Mouse (Mus musculus): ENCODE results near the gene Bloc1s4.

The Bloc1s4 gene

DNA sequence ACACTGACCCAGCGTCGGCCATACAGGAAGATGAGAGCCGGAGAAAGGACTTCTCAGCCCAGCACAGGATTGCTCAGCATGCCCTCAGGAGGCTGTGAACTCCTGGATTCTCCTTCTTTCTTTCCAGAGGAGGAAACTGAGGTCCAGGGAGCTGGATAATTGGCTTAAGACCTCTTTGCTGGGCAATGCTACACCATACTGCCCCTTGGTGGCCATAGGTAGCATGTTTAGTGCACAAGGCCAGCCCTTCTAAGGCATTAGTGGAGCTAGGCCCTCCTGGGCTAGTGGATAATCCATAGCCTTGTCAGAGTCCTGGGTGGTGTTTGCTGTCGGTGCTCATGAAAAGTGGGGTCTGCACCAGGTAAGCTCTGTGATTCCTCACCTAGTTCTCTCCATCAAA is 8.6 kb downstream of the Bloc1s4 start:
- peak; percentile 40 for DNase-seq

DNA sequence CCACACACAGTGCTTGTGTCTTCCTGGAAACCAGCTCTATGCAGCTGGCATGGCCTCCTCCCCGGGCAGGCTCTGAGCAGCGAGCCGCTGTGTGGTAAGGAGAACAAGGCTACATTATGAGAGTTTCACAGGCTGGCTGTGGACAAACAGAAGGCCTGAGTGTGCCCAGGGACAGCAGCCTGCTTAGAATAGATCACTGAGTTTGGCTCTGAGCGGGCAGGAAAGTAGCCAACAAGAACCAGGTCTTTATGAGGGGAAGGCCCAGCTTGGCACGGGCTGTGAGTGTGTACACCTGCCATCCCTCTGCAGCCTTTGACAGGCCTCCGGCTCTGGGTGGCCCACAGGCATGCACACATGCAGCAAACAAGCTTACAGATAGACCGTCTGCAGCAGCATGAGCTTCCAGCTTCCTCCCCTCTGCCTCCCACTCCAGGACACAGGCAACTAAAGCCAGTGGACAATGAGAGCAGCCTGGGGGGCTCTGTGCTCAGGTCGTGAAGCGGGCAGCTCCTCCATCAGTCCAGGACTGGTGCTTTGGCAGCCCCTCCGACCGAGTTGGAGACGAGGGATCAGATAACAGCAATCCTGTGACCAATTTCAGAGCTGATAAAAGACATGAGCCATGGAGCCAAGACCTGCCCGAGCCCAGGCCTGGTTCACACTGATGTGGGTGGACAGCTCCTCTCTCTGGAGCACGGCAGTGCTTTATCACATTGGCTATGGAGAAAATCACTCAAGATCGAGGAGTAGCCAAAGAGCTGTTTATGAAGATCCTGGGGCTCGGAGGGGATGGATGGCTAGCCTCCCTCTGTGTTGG is 9.4 kb downstream of the Bloc1s4 start:
- no peak for DNase-seq

DNA sequence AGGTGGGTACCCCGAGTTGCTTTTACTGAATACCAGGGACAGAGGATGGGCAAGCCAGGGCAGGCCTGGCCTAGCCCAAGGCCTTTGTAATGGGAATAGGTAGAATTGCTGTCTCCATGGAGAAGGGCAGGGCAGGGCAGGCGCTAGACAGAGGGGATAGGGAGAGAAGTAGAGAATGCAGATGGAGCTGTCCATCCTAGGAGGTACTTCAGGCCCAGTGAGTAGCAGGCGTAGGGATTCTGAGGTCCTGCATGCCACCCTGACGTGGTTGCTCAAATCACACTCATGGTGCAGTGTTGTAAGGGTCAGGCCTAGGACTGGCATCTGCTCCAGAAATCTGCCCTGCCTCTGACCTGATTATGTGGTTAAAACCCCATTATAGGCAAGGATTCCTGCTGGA is 10.7 kb downstream of the Bloc1s4 start:
- DNase-seq, result no peak

DNA sequence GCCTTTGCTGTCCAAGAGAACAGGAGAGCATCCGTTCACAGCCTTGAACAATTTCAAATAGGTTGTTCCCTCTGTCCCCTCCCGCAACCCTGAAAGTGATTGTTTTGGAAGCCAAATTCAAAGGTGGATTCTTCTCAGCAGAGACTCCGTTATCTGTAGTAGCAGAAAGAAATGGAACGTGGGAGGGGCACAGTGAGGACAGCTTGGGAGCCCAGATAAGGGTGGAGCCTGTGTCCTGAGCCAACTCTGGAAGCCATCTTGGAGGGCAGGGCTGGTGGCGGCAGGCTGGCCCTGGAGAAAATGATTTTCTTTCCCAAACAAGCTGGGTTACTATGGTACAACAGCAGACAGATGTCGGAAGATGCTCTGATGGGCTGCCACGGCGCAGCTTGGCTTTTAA is 12.4 kb downstream of the Bloc1s4 start:
- no peak for DNase-seq

DNA sequence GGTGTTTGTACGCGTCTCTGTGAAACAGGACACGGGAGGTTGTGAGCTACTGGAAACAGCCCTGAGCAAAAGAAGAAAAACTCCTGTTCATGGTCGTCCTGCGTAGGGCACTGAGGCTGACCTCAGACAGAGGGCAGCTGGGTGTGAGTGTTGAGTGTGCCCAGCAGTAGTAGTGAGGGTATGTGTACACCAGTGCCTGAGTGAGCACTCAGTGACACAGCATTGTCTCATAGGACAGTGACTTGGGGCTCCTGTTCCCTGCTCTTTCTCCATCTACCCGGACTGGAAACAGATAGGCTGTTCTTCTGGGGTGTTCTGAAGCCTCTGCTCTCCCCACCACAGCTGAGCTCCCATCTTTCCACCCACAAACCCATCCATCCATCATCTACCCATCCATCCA is 13.3 kb downstream of the Bloc1s4 start:
- no peak for DNase-seq

DNA sequence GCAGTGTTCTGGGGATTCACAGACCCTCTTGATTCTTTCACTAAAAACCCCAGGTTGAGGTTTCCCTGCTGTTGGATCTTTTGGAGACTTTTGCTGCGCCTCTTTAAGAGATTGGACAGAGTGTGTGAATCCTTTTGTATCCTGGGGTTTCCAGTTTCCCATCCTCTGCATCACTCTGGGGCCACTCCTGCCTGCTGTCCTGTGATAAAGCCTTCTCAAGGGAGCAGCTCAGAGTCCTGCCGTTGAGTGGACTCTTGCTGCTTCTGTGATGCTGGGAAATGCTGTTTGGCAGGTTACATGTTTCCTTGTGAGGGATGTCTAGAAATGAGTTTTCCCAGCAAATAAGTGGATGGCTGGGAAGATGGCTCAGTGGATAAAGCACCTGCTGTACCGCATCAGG is 15.0 kb downstream of the Bloc1s4 start:
- DNase-seq, result no peak

DNA sequence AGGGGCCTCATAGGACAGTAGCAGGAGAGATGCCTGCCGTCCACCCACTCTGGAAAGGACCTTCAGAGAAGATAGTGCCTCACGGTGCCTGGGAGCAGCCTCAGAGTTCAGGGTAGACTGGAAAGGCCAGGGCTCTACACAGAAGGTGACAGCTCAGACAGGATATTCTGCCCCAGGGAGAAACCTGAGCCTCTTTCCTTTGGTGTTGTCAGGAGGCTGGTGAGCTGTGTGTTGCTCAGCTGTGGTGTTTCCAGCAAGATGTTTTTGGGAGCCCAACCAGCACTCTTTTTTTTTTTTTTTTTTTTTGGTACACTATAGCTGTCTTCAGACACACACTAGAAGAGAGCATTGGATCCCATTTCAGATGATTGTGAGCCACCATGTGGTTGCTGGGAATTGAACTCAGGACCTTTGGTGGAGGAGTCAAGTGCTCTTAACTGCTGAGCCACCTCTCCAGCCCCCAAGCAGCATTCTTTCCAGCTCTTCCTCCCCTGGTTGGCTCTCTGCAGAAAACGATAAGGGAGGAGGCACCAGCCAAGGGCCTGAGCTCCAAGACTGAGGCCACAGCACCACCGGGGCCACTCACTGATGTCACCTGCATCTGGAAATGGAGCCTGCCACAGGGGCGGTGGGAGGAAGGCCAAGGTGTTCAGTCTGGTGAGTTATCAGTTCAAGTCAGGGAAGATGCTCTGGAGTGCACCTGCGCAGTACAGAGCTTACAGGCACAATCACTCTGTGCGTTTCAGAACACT is 16.4 kb downstream of the Bloc1s4 start:
- DNase-seq, result no peak

DNA sequence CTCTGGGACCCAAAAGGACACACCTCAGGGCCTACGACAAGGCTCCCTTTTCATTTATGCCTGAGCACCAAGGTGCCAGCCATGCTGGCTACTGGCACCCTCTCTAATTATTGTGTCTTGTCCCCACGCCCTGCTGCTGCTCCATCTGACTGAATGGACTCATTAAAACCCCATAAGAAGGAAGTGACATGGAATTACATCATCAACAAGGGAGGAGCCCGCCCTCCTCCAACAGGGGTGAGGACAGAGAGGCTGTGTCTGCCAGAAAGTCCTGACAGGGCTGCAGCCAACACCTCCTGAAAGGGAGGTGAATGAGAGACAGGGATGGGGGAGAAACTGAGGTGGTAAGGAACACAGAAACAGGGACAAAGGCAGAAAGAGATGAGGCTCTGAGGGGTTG is 17.8 kb downstream of the Bloc1s4 start:
- DNase-seq, result no peak

DNA sequence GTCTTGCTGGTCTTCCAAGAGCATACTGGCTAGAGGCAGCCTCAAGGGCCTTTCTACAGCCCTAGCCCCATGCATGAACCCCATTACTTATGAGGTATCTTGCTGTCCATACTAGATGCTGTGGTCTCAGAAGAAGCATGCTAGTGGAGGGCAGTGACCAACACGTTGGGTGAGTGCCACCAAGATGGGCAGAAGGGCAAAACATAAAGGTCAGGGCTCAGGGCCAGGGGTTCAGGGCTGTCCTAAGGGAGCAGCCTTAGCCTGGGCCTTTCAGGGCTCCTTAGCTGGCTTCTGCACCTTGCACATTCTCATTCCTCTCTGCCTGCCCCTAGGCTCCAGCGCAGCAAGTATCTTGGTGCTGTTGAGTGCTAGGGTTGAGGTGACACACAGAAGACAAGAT is 18.5 kb downstream of the Bloc1s4 start:
- no peak for DNase-seq

DNA sequence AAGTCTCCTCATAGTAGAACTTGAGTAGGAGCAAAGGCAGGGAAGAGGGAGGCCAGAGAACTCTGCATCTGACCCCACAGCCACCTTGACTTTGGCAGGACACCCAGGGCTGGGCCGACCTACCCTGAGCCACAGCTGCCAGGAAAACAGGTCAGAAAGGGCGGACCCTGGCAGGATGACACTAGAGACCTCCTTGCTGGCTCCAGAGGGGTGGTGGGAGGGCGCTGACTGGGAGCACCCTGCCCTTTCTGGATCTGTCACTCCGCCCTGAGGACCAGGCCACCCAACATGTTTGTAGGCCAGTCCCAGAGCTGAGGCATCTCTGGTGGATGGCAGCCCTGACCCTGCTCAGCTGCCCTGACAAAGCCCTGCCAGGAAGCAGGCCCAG is 19.4 kb downstream of the Bloc1s4 start:
- DNase-seq, result peak; percentile 49

DNA sequence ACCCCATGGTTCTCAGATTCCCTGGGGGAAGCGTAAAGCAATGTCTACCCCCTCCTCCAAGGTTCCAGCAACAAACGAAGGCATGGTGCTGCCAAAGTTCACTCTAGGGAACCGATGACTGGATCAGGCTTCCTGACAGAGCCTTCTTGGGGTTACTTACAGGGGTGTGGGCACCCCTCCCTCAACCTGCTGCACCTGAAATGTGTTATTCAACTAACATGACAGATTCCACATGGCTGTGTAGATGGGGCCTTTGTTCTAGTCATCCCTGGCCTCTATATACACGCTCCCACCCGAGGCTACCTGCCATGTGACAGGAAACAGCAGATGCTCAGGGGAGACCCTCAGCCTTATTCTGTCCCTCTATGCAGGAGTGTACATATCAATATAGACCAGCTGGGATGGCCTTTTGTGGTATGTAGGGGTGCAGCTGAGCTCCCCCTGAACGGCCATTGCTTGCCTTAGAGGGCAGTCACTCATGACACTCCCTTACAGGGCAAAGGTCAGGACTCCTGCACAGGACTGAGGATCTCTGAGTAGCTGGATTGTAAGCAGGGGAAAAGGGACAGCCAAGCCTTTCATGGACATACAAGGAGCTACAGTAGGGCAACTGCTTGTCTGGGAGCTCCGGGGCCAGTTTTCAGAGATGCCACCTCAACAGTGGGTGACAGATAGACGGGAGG is 19.9 kb downstream of the Bloc1s4 start:
- DNase-seq, result peak; percentile 44

DNA sequence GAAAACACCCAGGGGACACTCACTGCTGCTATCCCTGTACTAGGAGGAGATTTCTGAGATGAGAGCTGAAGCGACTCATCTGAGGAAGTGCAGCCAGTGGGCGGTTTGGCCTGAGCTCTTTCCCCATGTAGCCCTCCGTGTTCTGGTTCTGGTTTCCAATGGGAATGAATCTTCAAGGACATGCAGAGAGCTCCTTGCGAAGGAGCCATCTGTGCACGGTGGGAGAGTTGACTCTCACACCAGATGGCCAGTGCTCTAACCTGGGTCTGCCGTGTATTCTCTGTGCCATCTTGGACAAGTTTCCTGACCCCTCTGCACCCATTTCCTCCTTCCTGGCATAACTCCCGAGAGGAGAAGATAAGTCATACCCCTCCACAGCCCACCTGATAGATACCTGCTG is 20.7 kb downstream of the Bloc1s4 start:
- DNase-seq, result no peak

DNA sequence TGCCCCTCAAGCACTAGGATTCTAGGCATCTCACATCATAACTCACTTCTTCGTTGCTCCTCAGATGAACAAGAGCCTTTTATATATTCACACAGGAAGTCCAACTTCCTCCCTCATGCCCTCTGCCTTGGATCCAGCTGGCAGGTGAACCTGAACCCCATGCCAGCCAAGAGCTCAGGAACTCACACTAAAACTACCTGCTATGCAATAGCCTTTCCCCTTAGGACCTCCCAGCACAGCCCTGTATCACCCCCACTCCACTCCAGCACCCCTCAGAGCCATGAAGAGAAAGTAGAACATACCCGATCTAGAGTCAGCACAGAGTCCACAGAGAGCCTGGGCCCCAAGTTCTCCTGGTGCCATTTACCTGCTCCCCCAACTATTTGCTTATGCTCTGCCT is 21.3 kb downstream of the Bloc1s4 start:
- DNase-seq, result peak; percentile 41

DNA sequence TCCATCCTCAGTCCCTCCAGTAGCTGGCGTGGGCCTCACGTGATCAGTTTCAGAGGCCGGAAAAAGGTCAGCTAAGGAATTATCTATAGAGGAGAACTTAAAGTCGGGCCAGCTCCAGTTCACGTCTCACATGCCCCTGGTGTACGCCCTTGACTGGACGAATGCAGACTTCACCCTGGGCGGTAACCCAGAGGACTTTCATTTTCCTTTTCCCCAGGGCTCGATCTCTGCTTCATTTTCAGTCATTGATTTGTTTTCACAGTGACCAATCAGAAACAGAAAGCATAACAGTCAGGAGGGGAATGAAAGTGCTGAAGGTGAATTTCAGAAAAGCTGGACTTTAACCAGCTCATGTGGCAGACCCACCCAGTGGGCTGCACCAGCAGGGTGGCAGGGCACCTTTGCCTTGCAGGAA is 22.1 kb downstream of the Bloc1s4 start:
- DNase-seq, result peak; percentile 71

DNA sequence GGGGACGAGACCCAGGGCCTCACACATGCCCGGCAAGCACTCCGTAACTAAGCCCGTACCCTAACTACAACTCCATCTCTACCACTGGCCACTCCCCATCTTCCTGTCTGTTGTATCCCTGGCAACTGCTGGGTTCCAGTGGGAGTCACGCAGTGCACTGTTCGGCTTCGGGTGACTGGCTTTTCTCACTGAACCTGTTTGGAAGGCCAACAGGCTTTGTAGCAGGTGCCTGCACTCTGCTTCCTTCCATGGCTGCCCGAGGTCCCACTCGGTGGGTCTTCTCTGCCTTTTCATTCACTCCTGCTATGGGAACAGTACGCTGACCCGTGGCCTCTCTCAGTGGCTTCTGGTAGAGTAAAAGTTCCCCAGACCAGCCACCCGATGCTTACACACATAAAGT is 22.6 kb downstream of the Bloc1s4 start:
- DNase-seq, result peak; percentile 56

DNA sequence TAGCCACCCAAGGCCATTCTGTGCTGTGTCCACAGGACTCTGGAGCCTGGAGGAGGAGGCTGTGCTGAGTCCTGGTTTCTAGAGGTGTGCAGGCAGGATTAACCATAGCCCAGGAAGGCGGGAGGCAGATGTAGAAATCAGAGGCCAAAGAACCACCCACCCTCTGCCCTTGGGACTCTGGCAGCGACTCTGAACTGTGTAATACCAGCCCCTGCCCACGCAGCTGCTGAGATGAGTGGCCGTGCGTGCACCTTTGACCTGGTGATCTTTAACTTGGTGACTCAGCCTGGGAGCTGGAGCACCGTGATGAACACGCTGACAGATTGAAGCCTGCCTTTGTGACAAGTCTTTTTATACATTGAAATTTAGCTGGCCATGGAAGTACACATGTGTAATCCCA is 24.2 kb downstream of the Bloc1s4 start:
- DNase-seq, result peak; percentile 90

DNA sequence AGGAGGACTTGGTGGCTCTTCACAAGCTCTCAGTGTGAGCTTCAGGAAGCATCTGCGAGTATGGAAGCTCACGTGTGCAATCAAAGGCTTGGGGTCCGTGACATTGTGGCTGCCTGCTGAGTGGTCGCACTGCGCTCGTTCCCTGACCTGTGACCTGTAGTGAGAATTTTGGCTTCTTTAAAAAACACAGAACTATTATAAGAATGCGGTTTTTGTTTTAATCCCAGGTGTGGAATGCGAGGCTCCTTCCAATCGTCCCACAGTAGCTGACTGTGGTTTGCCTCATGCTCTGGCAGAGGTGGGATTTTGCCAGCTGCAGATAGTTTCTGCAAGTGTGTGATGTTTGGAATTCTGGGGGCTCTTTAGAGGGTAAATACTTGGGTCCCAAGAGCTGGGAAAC is 25.1 kb downstream of the Bloc1s4 start:
- no peak for DNase-seq

DNA sequence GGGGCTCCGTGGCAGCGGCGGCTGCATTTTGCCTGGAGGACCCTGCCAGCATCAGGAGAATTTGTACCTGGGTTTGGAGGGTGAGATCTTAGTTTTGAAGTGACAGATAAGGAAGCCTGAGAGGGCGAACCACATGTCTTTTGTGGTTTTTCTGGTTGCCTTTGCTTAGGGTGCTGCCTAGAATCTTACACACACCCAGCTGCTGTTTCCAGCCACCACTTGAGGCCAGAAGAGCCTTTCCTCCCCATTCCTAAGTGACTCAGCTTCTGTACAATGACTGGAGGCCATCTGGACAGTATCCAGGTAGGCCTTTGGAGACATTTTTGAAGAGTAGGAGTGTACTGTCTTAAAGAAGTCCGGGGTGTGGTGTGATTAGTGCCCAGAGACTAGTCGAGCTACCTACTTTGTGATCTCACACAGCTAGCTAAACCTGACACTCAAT is 26.0 kb downstream of the Bloc1s4 start:
- no peak for DNase-seq

DNA sequence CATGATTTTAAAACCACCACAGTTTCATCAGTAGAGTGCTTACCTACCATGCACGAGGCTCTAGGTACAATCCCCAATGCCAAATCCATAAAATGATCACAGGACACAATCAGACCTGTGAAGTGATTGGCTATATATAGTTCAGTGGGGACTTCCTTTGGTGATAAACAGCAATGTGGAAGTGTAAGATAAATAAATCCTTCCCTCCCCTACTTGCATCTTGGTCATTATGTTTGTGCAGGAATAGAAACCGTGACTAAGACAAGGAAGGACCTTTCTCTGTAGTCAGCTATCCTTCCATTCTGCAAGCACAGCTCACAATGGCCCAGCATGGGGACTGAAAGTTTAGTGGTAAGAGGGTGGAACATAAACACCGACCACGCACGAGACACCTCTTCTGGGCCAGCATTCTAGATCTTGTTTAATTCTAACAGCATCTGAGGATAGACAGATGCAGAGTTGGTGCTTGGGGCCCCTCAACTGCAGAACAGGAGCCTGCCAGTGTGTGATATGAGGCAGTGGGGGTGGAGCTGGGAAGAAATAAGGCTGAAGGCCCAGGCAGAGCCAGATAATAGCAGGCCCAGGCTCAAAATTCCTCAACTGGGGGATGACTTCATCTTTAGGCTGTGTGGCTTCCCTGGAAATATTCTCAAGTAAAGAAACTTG is 27.6 kb downstream of the Bloc1s4 start:
- no peak for DNase-seq

DNA sequence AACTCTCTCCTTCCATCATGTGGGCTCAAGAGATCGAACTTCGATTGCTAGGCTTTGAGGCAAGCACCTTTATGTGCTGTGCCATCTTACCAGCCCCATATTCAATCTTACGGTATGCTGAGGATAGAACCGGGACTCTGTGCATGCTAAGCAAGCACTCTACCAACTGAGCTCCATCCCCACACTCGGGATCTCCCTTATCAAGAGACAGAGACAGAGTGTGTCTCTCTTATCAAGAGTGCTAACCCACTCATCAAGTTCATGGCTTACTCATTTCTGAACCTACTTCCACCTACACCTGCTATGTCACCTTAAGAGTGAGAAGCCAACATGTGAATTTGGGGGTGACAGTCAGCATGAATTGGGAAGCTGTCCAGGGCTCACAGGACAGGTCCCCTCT is 28.2 kb downstream of the Bloc1s4 start:
- DNase-seq, result no peak

DNA sequence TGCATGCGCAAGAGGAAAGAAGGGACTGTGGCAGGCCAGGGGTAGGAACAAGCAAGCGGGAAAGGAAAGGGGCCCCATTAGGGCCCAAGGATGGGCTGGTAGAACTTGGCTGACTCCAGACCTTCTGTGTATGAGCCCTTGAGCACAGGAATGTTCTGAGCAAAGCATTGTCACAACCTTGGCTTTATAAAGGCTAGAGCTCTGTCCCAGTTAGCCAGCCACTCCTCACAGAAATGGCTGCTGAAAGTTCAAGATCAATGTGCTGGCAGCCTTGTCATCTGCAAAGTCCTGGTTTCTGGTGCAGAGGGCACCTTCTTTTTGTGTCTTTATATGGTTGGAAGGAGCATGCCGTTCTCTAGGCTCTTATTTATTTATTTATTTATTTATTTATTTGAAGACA is 28.8 kb downstream of the Bloc1s4 start:
- no peak for DNase-seq

DNA sequence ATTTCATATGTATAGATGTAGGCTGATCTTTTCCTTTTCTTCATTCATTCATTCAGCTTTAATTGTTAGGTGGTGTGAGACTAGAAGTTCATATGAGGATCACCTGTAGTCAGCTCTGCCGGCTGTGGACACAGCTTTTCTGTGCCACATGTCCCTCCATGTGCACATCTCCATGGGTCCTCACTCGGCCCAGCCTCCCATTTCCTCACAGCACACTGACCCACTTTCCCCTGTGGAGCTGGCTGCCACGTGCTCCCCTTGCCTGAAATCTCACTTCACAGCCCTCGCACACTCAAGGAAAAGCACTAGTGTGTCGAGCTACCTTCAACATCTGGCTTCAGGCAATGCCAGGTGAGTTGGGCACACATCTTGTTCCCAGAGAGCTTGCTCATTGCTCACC is 29.3 kb downstream of the Bloc1s4 start:
- DNase-seq, result no peak

DNA sequence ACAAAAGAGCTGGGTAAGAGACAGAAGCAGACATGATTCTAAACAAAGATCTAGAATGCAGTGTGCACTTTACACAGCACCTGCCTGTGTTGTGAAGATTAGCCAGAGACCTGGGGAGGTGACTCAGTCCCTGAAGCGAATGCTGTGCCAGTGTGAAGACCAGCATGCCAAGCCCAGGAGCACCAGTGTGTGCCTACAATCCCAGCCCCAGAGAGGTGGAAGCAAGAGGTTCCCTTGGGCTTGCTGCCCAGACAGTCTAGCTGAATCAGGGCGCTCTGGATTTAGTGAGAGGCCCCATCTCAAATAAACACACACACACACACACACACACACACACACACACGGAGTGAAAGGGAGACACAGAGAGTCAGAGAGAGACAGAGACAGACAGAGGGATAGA is 30.6 kb downstream of the Bloc1s4 start:
- DNase-seq, result no peak

Data from kidney, adult 11 months (tissue).